Mouse (Mus musculus) neural tube, embryonic 14.5 days (tissue): ENCODE results near the gene Ankrd63. TPM values are rescaled to one million over a fixed set of nuclear protein-coding genes. Genes with fewer than 3 reads are reported as not detected.

Source experiments
- ATAC-seq: fragments of 200-750 bp; cut with Nextera tagmentation; 2 replicates; pipeline ENCODE4 v1.8.0; 2017; ENCODE audit warnings: low read depth, mild to moderate bottlenecking, moderate TSS enrichment, moderate library complexity
- H3K27ac ChIP-seq: fragments of 300-500 bp; sonication (generic); 2 replicates; pipeline ENCODE4 v1.5.1; 2014; ENCODE audit warnings: low read depth, mild to moderate bottlenecking, control low read depth, low read length, moderate library complexity, mixed read lengths
- H3K27me3 ChIP-seq: fragments of 300-500 bp; sonication (generic); 2 replicates; pipeline ENCODE4 v1.6.1; 2014; ENCODE audit warnings: low read length; ENCODE audit not compliant: control insufficient read depth, insufficient read depth
- H3K36me3 ChIP-seq: fragments of 300-500 bp; sonication (generic); 2 replicates; pipeline ENCODE4 v1.6.1; 2014; ENCODE audit warnings: low read length, mixed read lengths; ENCODE audit not compliant: control insufficient read depth, insufficient read depth
- H3K4me1 ChIP-seq: fragments of 300-500 bp; sonication (generic); 2 replicates; pipeline ENCODE4 v1.6.1; 2014; ENCODE audit warnings: low read length; ENCODE audit not compliant: control insufficient read depth, insufficient read depth
- H3K4me2 ChIP-seq: fragments of 300-500 bp; sonication (generic); 2 replicates; pipeline ENCODE4 v1.6.1; 2014; ENCODE audit warnings: mild to moderate bottlenecking, low read depth, low read length, control low read depth
- H3K4me3 ChIP-seq: fragments of 300-500 bp; sonication (generic); 2 replicates; pipeline ENCODE4 v1.5.1; 2014; ENCODE audit warnings: low read depth, low read length, control low read depth, mixed read lengths
- H3K9ac ChIP-seq: fragments of 300-500 bp; sonication (generic); replicated peaks from 2 replicates; pipeline ENCODE4 v1.6.1; 2014; ENCODE audit warnings: low read depth, mild to moderate bottlenecking, control low read depth, low read length, mixed read lengths
- H3K9me3 ChIP-seq: fragments of 300-500 bp; sonication (generic); 2 replicates; pipeline ENCODE4 v1.6.1; 2016; ENCODE audit warnings: low read length; ENCODE audit not compliant: control insufficient read depth
- WGBS: fragments of 180-500 bp; shearing (Covaris S2); extraction: QIAGEN DNeasy Blood & Tissue Kit; methylation state at CpG from one replicate; pipeline ENCODE4 v1.1.7; 2014; 5-methylcytosine and 5-hydroxymethylcytosine counted together
- polyA plus RNA-seq: library from polyadenylated mRNA; unstranded; fragments of >200 nt; fragmentation: Nextera tagmentation; extraction: Ambion mirVana; gene quantifications from 2 replicates; pipeline ENCODE4 v1.2.1, GENCODE M21; 2014

Gene Ankrd63
- polyA plus RNA-seq, 1 experiment from 2014 or later: not detected

DNA sequence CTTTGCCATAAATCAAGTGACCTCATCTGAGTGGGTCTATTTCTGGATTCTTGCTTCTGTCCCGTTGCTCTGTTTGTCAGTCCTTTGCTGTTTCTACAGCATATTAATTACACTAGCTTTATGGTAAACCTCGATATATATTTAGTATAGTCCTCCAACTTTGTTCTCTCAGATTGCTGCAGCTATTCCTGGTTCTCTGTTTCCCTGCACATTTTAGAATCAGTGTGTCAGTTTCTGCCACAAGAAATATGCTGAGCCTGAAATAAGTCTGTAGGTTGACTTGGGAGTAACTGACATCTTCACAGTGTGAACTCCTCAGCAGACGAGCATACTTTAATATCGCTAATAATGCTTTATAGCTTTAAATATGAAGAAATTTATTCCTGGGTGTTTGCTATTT lies 18.7 kb downstream of the Ankrd63 start:
- 80% methylated on average over 4 of the region's 4 CpGs for WGBS
- H3K4me3 ChIP-seq: no peak overlapping the region
- no peaks in the 10 kb centered on the region for H3K9me3 ChIP-seq
- ATAC-seq: no peak
- no peaks in the 10 kb centered on the region for H3K4me1 ChIP-seq
- no peak overlapping the region for H3K4me2 ChIP-seq
- no peaks in the 10 kb centered on the region for H3K36me3 ChIP-seq
- no peak overlapping the region for H3K9ac ChIP-seq
- no peaks in the 10 kb centered on the region for H3K27me3 ChIP-seq
- H3K27ac ChIP-seq: no peak overlapping the region

DNA sequence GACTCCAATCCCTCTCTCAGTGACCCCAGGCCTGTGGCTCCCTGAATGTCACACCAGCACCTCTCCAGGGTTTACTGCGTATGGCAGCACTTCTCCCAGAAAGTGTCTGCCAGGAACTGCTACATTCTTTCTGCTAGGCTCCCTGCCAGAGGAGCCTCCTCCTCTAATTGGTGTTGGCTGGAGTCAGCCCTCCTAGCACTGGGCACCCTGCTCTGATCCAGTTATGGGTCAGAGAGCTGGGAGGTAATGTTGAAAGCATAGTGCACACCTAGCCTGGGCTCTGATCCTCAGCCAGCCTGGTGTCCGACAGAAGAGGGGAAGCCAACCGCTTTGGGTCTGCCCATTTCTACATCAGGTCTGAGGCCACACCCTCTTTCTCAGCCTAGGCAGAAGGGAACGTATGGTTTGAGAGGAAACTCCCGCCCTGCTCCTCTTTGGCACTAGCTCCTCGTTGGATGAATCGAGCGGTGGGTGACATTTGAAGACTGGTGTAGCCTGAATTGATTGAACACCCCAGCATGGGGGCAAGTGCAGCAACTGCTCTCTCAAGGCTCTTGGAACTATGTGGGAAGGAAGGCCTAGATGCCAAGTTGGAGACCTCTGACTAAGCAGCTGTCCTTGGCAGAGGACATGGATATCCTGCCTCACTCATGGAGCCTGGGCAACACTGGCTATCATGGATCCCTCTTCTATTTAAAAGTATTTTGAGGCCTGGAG lies 21.1 kb downstream of the Ankrd63 start:
- 56% methylated on average over 8 of the region's 8 CpGs for WGBS
- Histone ChIP-seq H3K36me3 (no peaks in the 10 kb centered on the region), H3K4me3 (no peak overlapping the region), H3K9ac (no peak overlapping the region), H3K27ac (no peak overlapping the region), H3K4me1 (no peaks in the 10 kb centered on the region), H3K4me2 (no peak overlapping the region), H3K27me3 (peaks cover 17% of the 10 kb centered on the region), H3K9me3 (no peaks in the 10 kb centered on the region)
- ATAC-seq: no peak

DNA sequence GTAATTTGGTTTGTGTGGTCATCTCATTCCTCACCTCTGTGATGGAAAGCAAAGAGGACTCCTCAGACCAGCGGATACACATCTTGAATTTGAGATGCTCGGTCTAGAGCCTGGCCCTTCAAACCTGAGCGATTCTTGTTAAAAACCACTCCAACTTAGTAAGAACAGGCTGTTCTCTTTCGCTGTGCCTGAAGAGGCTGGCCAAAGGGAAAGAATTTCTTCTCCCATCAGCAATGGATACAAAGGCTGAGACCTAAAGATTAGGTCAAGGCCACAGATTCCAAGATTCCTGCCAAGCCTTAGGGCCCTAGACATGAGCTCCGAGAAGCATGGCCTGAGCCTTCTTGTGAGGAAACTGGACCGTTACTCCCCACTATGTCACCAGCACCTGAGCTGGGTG lies 22.8 kb downstream of the Ankrd63 start:
- no peak overlapping the region for H3K4me3 ChIP-seq

DNA sequence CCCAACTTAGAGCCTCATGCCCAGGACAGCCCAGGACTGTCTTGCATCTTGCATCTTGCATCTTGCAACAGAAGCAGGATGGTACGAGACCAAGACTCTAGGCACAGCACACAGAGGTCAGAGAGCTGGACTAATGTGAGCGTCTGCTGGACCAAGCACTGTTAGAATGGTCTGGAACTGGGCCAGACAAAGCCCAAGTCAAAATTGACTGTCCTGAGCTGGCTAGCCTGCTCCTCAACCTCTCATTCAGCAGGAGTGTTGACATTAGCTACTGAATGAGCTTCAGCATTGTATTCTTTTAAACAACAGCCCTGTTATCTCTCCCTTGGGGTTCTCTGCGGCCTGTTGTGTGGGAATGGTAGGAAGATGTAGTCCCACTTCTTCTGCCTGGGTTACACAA lies 24.2 kb downstream of the Ankrd63 start:
- H3K4me1 ChIP-seq: peaks cover 10% of the 10 kb centered on the region
- no peak overlapping the region for H3K27ac ChIP-seq
- H3K27me3 ChIP-seq: peaks cover 45% of the 10 kb centered on the region
- ATAC-seq: no peak
- no peaks in the 10 kb centered on the region for H3K9me3 ChIP-seq
- H3K9ac ChIP-seq: no peak overlapping the region
- WGBS: 72% methylated on average over 3 of the region's 3 CpGs
- H3K36me3 ChIP-seq: no peaks in the 10 kb centered on the region
- no peak overlapping the region for H3K4me2 ChIP-seq
- H3K4me3 ChIP-seq: no peak overlapping the region

More for the DNA sequence above, 22.8 kb downstream of the Ankrd63 start:
- Histone ChIP-seq H3K4me2 (no peak overlapping the region), H3K4me1 (peaks cover 10% of the 10 kb centered on the region), H3K27ac (no peak overlapping the region), H3K9ac (no peak overlapping the region), H3K27me3 (peaks cover 35% of the 10 kb centered on the region), H3K9me3 (no peaks in the 10 kb centered on the region), H3K36me3 (no peaks in the 10 kb centered on the region)
- ATAC-seq: no peak
- WGBS: 94% methylated on average over 6 of the region's 6 CpGs

DNA sequence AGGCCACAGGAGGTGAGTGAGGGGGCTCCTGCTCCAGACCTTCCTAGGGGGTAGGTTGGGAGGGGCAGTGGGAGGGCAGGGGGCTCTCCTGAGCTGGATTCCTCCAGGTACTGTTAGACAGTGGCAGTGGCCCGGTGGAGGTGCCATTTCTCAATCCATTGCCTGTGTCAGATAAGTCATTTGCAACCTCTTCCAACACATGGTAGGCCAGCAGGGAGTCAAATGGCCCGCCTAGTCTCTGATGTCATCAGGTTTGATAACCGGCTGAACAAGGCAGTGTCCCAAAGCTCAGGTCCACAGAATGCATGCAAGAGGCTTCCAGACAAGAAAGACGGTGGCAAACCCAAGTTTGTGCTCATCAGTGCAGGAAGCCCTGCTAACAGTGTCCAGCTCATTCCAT lies 25.9 kb downstream of the Ankrd63 start:
- no peaks in the 10 kb centered on the region for H3K36me3 ChIP-seq
- H3K4me3 ChIP-seq: peak overlapping the region; percentile 42; the same call in 1 of the 2 replicates
- 20% methylated on average over 4 of the region's 4 CpGs for WGBS
- H3K27ac ChIP-seq: no peak overlapping the region
- H3K9me3 ChIP-seq: no peaks in the 10 kb centered on the region
- peaks cover 45% of the 10 kb centered on the region for H3K27me3 ChIP-seq
- ATAC-seq: peak; percentile 7; the same call in 1 of the 2 replicates
- peak overlapping the region; percentile 93 for H3K4me2 ChIP-seq
- H3K9ac ChIP-seq: peak overlapping the region; percentile 56
- H3K4me1 ChIP-seq: peaks cover 10% of the 10 kb centered on the region

DNA sequence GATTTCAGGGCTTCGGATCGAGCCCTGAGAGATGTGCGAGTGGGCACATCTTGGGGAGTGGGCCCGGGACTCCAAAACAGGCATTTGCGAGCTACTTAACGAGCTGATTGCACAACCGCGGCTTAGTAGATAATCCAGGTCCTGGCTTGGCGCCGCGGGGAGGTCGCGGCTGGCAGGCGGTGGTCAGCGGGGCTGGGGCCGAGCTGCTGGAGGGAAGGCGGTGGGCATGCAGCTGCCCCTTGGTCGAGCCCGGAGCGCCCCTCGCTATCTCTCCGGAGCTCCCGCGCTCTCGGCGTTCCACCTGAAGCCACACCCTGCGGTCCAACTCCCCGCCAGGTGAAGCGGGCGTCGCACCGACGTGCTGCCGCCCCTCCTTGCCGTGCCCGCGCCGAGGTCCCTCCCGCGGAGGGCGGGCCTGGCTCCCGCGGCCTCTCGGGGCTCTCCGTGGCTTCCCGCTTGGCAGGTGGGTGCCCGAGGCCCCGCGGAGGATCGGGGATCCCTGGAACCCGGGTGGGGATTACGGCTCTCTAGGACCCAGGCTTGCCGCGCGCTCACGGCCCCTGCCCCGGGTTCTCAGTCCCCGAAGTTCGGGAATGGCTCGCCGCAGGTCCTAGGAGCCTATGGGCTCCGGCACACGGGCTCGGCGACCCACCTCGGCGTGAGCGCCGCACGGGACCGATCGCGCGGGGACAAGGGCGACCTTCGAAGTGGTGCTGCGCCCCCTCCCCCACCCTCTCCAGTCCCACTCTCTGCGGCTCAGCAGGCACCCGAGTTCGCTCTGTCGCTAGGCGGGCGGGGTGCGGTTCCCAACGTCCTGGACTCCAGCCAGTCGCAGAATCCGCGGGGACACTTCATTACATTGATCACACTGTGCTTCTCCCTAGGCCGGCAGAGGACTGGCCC lies 26.7 kb downstream of the Ankrd63 start:
- peaks cover 45% of the 10 kb centered on the region for H3K27me3 ChIP-seq
- no peak overlapping the region for H3K27ac ChIP-seq
- H3K4me3 ChIP-seq: peak overlapping the region; percentile 42
- H3K4me1 ChIP-seq: peaks cover 10% of the 10 kb centered on the region
- WGBS: under 1% methylated on average over 80 of the region's 89 CpGs
- no peaks in the 10 kb centered on the region for H3K36me3 ChIP-seq
- no peaks in the 10 kb centered on the region for H3K9me3 ChIP-seq
- peak overlapping the region; percentile 56 for H3K9ac ChIP-seq
- peak overlapping the region; percentile 93 for H3K4me2 ChIP-seq
- peak; percentile 47 for ATAC-seq

DNA sequence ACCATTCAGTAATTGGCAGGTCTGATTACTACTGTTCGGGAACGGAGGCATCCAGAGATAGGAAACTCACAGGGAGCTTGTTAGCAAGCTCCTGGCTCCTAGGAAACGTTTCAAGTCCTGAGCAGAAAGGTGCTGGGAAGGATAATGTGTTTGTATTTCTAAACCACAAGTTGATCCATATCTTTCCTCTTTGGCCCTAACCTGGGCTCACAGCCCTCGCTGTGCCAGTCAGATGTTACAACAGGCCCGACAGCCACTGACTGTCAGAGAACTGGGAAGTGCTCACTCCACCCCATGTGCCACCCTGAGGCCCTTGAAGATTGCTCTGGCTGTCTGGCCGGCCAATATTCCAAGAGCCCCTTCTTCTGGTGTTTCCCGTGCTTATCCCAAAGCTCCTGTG lies 29.3 kb downstream of the Ankrd63 start:
- ATAC-seq: no peak
- peaks cover 43% of the 10 kb centered on the region for H3K27me3 ChIP-seq
- no peaks in the 10 kb centered on the region for H3K9me3 ChIP-seq
- 17% methylated on average over 7 of the region's 7 CpGs for WGBS
- no peak overlapping the region for H3K27ac ChIP-seq
- H3K4me2 ChIP-seq: no peak overlapping the region
- H3K9ac ChIP-seq: no peak overlapping the region
- no peaks in the 10 kb centered on the region for H3K36me3 ChIP-seq
- no peak overlapping the region for H3K4me3 ChIP-seq
- peaks cover 10% of the 10 kb centered on the region for H3K4me1 ChIP-seq

DNA sequence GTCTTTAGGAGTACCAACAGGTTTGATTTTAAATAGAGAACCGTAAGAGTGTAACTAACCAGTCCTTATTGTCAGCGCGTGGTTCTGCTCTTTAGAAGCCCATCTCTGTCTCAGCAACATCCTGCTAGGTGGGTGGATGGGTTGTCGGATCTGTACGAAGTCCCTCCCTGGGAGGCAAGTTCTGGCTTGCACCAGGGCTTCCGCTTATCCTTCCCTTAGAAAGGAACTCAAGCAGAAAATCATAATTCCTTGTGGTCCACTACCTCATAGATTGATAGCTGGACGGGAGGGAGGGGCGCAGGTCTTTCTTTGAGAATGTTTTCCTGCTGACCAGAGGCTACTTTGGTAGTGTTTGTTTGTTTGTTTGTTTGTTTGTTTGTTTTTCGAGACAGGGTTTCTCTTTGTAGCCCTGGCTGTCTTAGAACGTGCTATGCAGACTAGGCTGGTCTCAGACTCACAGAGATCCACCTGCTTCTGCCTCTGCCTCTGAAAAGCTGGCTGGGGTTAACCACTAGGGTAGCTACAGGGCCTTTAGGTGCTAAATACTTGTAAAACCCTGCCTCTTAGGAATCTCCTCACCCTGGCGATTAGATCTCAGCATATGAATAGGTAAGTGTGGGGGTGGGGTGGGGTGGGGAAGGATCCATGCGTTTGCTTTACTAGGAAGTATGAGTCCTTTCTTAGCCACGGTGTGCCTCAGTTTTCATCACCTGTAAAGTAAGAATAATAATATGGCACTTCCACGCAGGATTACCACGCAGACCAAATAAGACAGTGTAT lies 29.9 kb downstream of the Ankrd63 start:
- 18% methylated on average over 15 of the region's 15 CpGs for WGBS

More for the DNA sequence above, 29.9 kb downstream of the Ankrd63 start:
- no peak overlapping the region for H3K27ac ChIP-seq
- no peak overlapping the region for H3K4me2 ChIP-seq
- H3K9ac ChIP-seq: no peak overlapping the region
- H3K4me1 ChIP-seq: peaks cover 10% of the 10 kb centered on the region
- no peak overlapping the region for H3K4me3 ChIP-seq
- H3K9me3 ChIP-seq: no peaks in the 10 kb centered on the region
- no peak for ATAC-seq
- H3K36me3 ChIP-seq: no peaks in the 10 kb centered on the region
- peaks cover 38% of the 10 kb centered on the region for H3K27me3 ChIP-seq
